Mouse (Mus musculus) layer of hippocampus, adult 11-12 months (tissue): ENCODE results near the gene Ankfy1.

Experiments
- DNase-seq: peaks from one replicate; pipeline ENCODE4 v3.0.0; 2022; ENCODE audit warnings: low spot score

Ankfy1 gene

GRCm38 (mm10) chr11:72795455-72796295 is 105.9 kb downstream of the Ankfy1 start, which contains the start of the genes Cyb5d2 and Zzef1:
TSS of gene Cyb5d2 (minus strand) at chr11:72796142.
TSS of gene Zzef1 (plus strand) at chr11:72796226.
- peak; percentile 96 for DNase-seq

GRCm38 (mm10) chr11:72796296-72796687 is 106.5 kb downstream of the Ankfy1 start:
- DNase-seq: no peak

GRCm38 (mm10) chr11:72796773-72797338 is 107.0 kb downstream of the Ankfy1 start:
- no peak for DNase-seq

GRCm38 (mm10) chr11:72798112-72798511 is 108.3 kb downstream of the Ankfy1 start:
- DNase-seq: no peak

- DNase-seq: no peak
Measured at GRCm38 (mm10) chr11:72801182-72801581, 111.4 kb downstream of the Ankfy1 start.

GRCm38 (mm10) chr11:72803038-72803437 is 113.2 kb downstream of the Ankfy1 start:
- DNase-seq: no peak

GRCm38 (mm10) chr11:72804586-72804985 is 114.8 kb downstream of the Ankfy1 start:
- no peak for DNase-seq

- DNase-seq: no peak
Measured at GRCm38 (mm10) chr11:72805232-72805631, 115.4 kb downstream of the Ankfy1 start.

- peak; percentile 53 for DNase-seq
Measured at GRCm38 (mm10) chr11:72806556-72806955, 116.8 kb downstream of the Ankfy1 start.

GRCm38 (mm10) chr11:72807992-72808391 is 118.2 kb downstream of the Ankfy1 start:
- DNase-seq: no peak

- DNase-seq: no peak
Measured at GRCm38 (mm10) chr11:72813687-72814086, 123.9 kb downstream of the Ankfy1 start.

- DNase-seq: no peak
Measured at GRCm38 (mm10) chr11:72814188-72814587, 124.4 kb downstream of the Ankfy1 start.

- no peak for DNase-seq
Measured at GRCm38 (mm10) chr11:72816859-72817258, 127.1 kb downstream of the Ankfy1 start.

- DNase-seq: no peak
Measured at GRCm38 (mm10) chr11:72818067-72818466, 128.3 kb downstream of the Ankfy1 start.

- DNase-seq: no peak
Measured at GRCm38 (mm10) chr11:72821041-72821440, 131.2 kb downstream of the Ankfy1 start.
